11 mouse cellular contexts compared by ENCODE assay signal in the genomic region with DNA sequence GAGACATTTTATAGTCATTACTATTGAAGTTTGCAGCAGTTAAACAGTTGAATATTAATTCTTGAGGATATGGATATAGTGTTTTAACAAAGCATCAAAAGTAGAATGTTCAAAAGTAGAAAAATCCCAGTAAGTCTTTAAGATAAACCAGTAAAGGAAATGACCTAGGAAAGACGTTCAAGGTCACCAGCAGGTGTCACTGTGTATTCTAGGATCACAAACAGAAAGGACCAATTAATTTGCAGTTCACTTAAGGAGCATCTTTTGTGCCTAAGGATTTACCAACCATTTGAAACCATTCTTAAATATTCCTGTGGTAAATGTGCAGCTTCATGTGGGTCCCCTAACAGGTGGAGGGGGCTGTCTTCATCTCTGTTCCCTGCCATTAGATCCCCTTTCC. TPM values are rescaled to one million over a fixed set of nuclear protein-coding genes. Genes with fewer than 3 reads are reported as not detected.
DNase-seq lines count a peak whose midpoint lies in the region; ATAC-seq and TF ChIP-seq lines count a peak whose summit lies in the region.
"Had no signal": no experiment of that assay in that cellular context is flagged by ENCODE, and none has a peak within 500 bp of the region (broad histone marks: within the 10 kb centered on the region; RNA-seq: fewer than 3 reads in every experiment).

No protein-coding gene starts in this region.

- no peak for TF ChIP-seq POLR2A in CH12.LX (IDR thresholded peaks at IDR 0.05; ENCODE audit: low read depth, low read length)

- intact Hi-C loops in left cerebral cortex, adult 2 months (cut with DNase I): no loop called here
- intact Hi-C loops in left cerebral cortex, postnatal 4 days (cut with DNase I): no loop called here

- peaks cover under 1% of the 10 kb centered on the region; the same call in 1 of the 2 replicates for H3K27me3 ChIP-seq in embryonic facial prominence, embryonic 11.5 days (ENCODE audit: control insufficient read depth, insufficient read depth, low read length)
- peaks cover 22% of the 10 kb centered on the region for H3K27me3 ChIP-seq in embryonic facial prominence, embryonic 10.5 days (replicated peaks; ENCODE audit: low read depth, poor library complexity, severe bottlenecking)
- H3K27me3 ChIP-seq in CH12.LX (replicated peaks): peaks cover 2% of the 10 kb centered on the region
- peaks cover 24% of the 10 kb centered on the region for H3K27me3 ChIP-seq in embryonic facial prominence, embryonic 13.5 days

- DNase-seq in embryonic facial prominence, embryonic 11.5 days (ENCODE audit: low spot score): peak; percentile 45
- no peak for DNase-seq in embryonic facial prominence, embryonic 10.5 days (ENCODE audit: low spot score)
- no peak for DNase-seq in left cerebral cortex, adult 2 months (ENCODE audit: extremely low spot score in 1 of 2, low spot score in 2 of 2)
- DNase-seq in left cerebral cortex, postnatal 4 days: no peak
- peak; percentile 39 for DNase-seq in CH12.LX (ENCODE audit: extremely low read depth)
- no peak for DNase-seq in cerebellum, adult 11-12 months
- no peak for DNase-seq in right cerebral cortex, postnatal 4 days

- WGBS in embryonic facial prominence, embryonic 11.5 days: 11% methylated on average over 1 of the region's 1 CpGs
- WGBS in embryonic facial prominence, embryonic 10.5 days: 5% methylated on average over 1 of the region's 1 CpGs
- WGBS in embryonic facial prominence, embryonic 13.5 days: 5% methylated on average over 1 of the region's 1 CpGs

- no peaks in the 10 kb centered on the region for H3K36me3 ChIP-seq in embryonic facial prominence, embryonic 11.5 days (replicated peaks; ENCODE audit: control insufficient read depth, insufficient read depth, low read depth, low read length)
- peaks cover 6% of the 10 kb centered on the region; the same call in 1 of the 2 replicates for H3K36me3 ChIP-seq in embryonic facial prominence, embryonic 10.5 days (replicated peaks)
- H3K36me3 ChIP-seq in CH12.LX (replicated peaks in 1 of 2; ENCODE audit: control insufficient read depth in 1 of 2, insufficient read depth in 1 of 2, low read length in 1 of 2): no peaks in the 10 kb centered on the region
- peaks cover 7% of the 10 kb centered on the region; the same call in 1 of the 2 replicates for H3K36me3 ChIP-seq in embryonic facial prominence, embryonic 13.5 days

- peak; percentile 78 for TF ChIP-seq RAD21 in CH12.LX (IDR thresholded peaks at IDR 0.05; ENCODE audit: low read depth, low read length)

- H3K27ac ChIP-seq in embryonic facial prominence, embryonic 11.5 days (replicated peaks; ENCODE audit: low read depth, low read length): no peak overlapping the region
- no peak overlapping the region for H3K27ac ChIP-seq in embryonic facial prominence, embryonic 10.5 days (replicated peaks)
- no peak overlapping the region for H3K27ac ChIP-seq in left cerebral cortex, adult 2 months
- H3K27ac ChIP-seq in CH12.LX (ENCODE audit: insufficient read depth, low read depth): no peak overlapping the region
- H3K27ac ChIP-seq in embryonic facial prominence, embryonic 13.5 days: no peak overlapping the region
- H3K27ac ChIP-seq: hindbrain, embryonic 10.5 days had no signal

- no peak overlapping the region for H3K4me2 ChIP-seq in embryonic facial prominence, embryonic 11.5 days (ENCODE audit: low read depth, low read length)
- H3K4me2 ChIP-seq in CH12.LX (ENCODE audit: insufficient read depth, low read depth, poor library complexity, severe bottlenecking): no peak overlapping the region
- peak overlapping the region; percentile 47 for H3K4me2 ChIP-seq in embryonic facial prominence, embryonic 13.5 days

- no peaks in the 10 kb centered on the region for H3K9me3 ChIP-seq in embryonic facial prominence, embryonic 11.5 days (replicated peaks; ENCODE audit: control insufficient read depth, low read length)
- H3K9me3 ChIP-seq in embryonic facial prominence, embryonic 10.5 days: no peaks in the 10 kb centered on the region
- H3K9me3 ChIP-seq in CH12.LX (replicated peaks; ENCODE audit: low read length): no peaks in the 10 kb centered on the region
- no peaks in the 10 kb centered on the region for H3K9me3 ChIP-seq in embryonic facial prominence, embryonic 13.5 days
- H3K9me3 ChIP-seq: hindbrain, embryonic 10.5 days; megakaryocyte, embryonic 14.5 days had no signal

- no peak for TF ChIP-seq EP300 in CH12.LX (IDR thresholded peaks at IDR 0.05; ENCODE audit: low read length)

- no peaks in the 10 kb centered on the region for H3K79me2 ChIP-seq in CH12.LX (replicated peaks; ENCODE audit: control insufficient read depth, extremely low read depth, insufficient read depth, poor library complexity, severe bottlenecking)

- no peak for ATAC-seq in embryonic facial prominence, embryonic 11.5 days (replicated peaks; ENCODE audit: insufficient number of reproducible peaks, low FRiP score, low TSS enrichment, low read depth)
- no peak for ATAC-seq in embryonic facial prominence, embryonic 13.5 days (ENCODE audit: insufficient number of reproducible peaks, insufficient read depth, low FRiP score, low TSS enrichment, low read depth)

- peak; percentile 47 for TF ChIP-seq CTCF in left cerebral cortex, adult 2 months (IDR thresholded peaks at IDR 0.05)
- peak in 1 of 2 experiments; percentile 73; a peak in 3 of 4 replicates for TF ChIP-seq CTCF in CH12.LX (conservative IDR thresholded peaks at IDR 0.05 in 1 of 2, IDR thresholded peaks at IDR 0.05 in 1 of 2; ENCODE audit: low read depth in 2 of 2, low read length in 2 of 2)

- H3K9ac ChIP-seq in embryonic facial prominence, embryonic 11.5 days (replicated peaks; ENCODE audit: low read length): no peak overlapping the region
- H3K9ac ChIP-seq in CH12.LX (ENCODE audit: insufficient read depth, low read depth): no peak overlapping the region
- H3K9ac ChIP-seq in embryonic facial prominence, embryonic 13.5 days: no peak overlapping the region

- no peaks in the 10 kb centered on the region for H3K4me1 ChIP-seq in embryonic facial prominence, embryonic 11.5 days (ENCODE audit: control insufficient read depth, insufficient read depth, low read length)
- peaks cover 10% of the 10 kb centered on the region; the same call in 1 of the 2 replicates for H3K4me1 ChIP-seq in embryonic facial prominence, embryonic 10.5 days
- H3K4me1 ChIP-seq in CH12.LX (ENCODE audit: control insufficient read depth in 1 of 2, insufficient read depth in 2 of 2): peaks cover 3 to 6% of the 10 kb centered on the region in 2 experiments; a peak in 2 of 4 replicates
- H3K4me1 ChIP-seq in embryonic facial prominence, embryonic 13.5 days: peaks cover 7% of the 10 kb centered on the region

- in situ Hi-C loops in CH12.LX (cut with MboI; ENCODE audit: low pct_ligation_motif_present, low pct_unique_long_range_greater_than_20kb, low sequenced_read_pairs): no loop called here

- dilution Hi-C loops in CH12.LX (cut with MboI; ENCODE audit: extremely low pct_ligation_motif_present, extremely low pct_unique_long_range_greater_than_20kb, low sequenced_read_pairs): no loop called here

- H3K4me3 ChIP-seq in embryonic facial prominence, embryonic 11.5 days (ENCODE audit: low read depth, low read length): no peak overlapping the region
- no peak overlapping the region for H3K4me3 ChIP-seq in embryonic facial prominence, embryonic 10.5 days
- no peak overlapping the region for H3K4me3 ChIP-seq in left cerebral cortex, adult 2 months
- H3K4me3 ChIP-seq in CH12.LX (replicated peaks in 1 of 3; ENCODE audit: low read depth in 2 of 3, low read length in 2 of 3, poor library complexity in 1 of 3): no peak overlapping the region
- H3K4me3 ChIP-seq in embryonic facial prominence, embryonic 13.5 days: peak overlapping the region; percentile 18; the same call in 1 of the 2 replicates
- H3K4me3 ChIP-seq: erythroblast, embryonic 14.5 days; hindbrain, embryonic 10.5 days; megakaryocyte, embryonic 14.5 days had no signal

TF ChIP-seq in CH12.LX, 34 proteins besides CTCF, POLR2A, EP300 and RAD21:
- TF ChIP-seq MXI1 (IDR thresholded peaks at IDR 0.05; ENCODE audit: low read depth, low read length): no peak
- peak; percentile 74 for TF ChIP-seq SMC3 (IDR thresholded peaks at IDR 0.05; ENCODE audit: low read depth, low read length)
- TF ChIP-seq RCOR1 (conservative IDR thresholded peaks at IDR 0.05; ENCODE audit: low read depth, low read length): no peak
- peak; percentile 37; the same call in 1 of the 2 replicates for TF ChIP-seq ZC3H11A (IDR thresholded peaks at IDR 0.05; ENCODE audit: low read depth, low read length)

RNA-seq across cellular contexts. Expression of gene Hey2, which starts 4.4 kb away (rescaled TPM):
- 6.6 and 7.1 TPM in 2 replicates for polyA plus RNA-seq in embryonic facial prominence, embryonic 11.5 days (2014; fragmentation: Nextera tagmentation; extraction: Ambion mirVana)
- 2.5 and 3.2 TPM in 2 replicates for polyA plus RNA-seq in embryonic facial prominence, embryonic 10.5 days (2016; fragmentation: Nextera tagmentation; extraction: Ambion mirVana)
- 1 to 10 TPM; 6.2 to 6.9 TPM for total RNA-seq in left cerebral cortex, adult 2 months (2021)
- total RNA-seq in left cerebral cortex, postnatal 4 days (2021): 1 to 10 TPM; 4.4 to 4.8 TPM
- total RNA-seq in CH12.LX (2012; rRNA removed): not detected in 2 replicates
- total RNA-seq in CH12.LX (2014; rRNA removed): 0.11 and 0.13 TPM in 2 replicates
- polyA plus RNA-seq in CH12.LX (2012; ENCODE audit: insufficient read length, low read depth): not detected in 2 replicates
- polyA plus RNA-seq in embryonic facial prominence, embryonic 13.5 days (2015; fragmentation: Nextera tagmentation; extraction: Ambion mirVana): 25.4 and 27.9 TPM in 2 replicates

RNA-seq across cellular contexts. Expression of gene Ncoa7, which starts 35.1 kb away (rescaled TPM):
- 9.7 and 10.3 TPM in 2 replicates for polyA plus RNA-seq in embryonic facial prominence, embryonic 11.5 days (2014; fragmentation: Nextera tagmentation; extraction: Ambion mirVana)
- polyA plus RNA-seq in embryonic facial prominence, embryonic 10.5 days (2016; fragmentation: Nextera tagmentation; extraction: Ambion mirVana): 7.6 and 8.8 TPM in 2 replicates
- 100 to 1,000 TPM in 1 of 2 experiments, 10 to 100 TPM in 1; 97.2 to 104 TPM for total RNA-seq in left cerebral cortex, adult 2 months (2021)
- total RNA-seq in left cerebral cortex, postnatal 4 days (2021): 10 to 100 TPM; 63.6 to 66.2 TPM
- 3.4 and 4.7 TPM in 2 replicates for total RNA-seq in CH12.LX (2012; rRNA removed)
- 7.0 and 7.3 TPM in 2 replicates for total RNA-seq in CH12.LX (2014; rRNA removed)
- 9.2 and 10.4 TPM in 2 replicates for polyA plus RNA-seq in CH12.LX (2012; ENCODE audit: insufficient read length, low read depth)
- 8.8 and 10.3 TPM in 2 replicates for polyA plus RNA-seq in embryonic facial prominence, embryonic 13.5 days (2015; fragmentation: Nextera tagmentation; extraction: Ambion mirVana)

Comparison
In these comparisons a context has a peak if more than half of its experiments do, and no peak if none do; other contexts are left out.
1. DNase-seq: peak in embryonic facial prominence, embryonic 11.5 days (single experiment) and CH12.LX (single experiment); none in embryonic facial prominence, embryonic 10.5 days (single experiment), left cerebral cortex, adult 2 months (0 of 2), left cerebral cortex, postnatal 4 days (single experiment), cerebellum, adult 11-12 months (single experiment) and right cerebral cortex, postnatal 4 days (single experiment).